Mouse (Mus musculus) cerebellum, adult 9-10 months (tissue): ENCODE measurements around the gene Gm8108.
"Not testable (repeated sequence)": the region's sequence is repeated elsewhere in the genome, so short reads cannot be mapped to it uniquely, and the experiment has no call there.

ENCODE experiments used
- DNase-seq: peaks from one replicate; pipeline ENCODE4 v3.0.0; 2022

The Gm8108 gene

DNA sequence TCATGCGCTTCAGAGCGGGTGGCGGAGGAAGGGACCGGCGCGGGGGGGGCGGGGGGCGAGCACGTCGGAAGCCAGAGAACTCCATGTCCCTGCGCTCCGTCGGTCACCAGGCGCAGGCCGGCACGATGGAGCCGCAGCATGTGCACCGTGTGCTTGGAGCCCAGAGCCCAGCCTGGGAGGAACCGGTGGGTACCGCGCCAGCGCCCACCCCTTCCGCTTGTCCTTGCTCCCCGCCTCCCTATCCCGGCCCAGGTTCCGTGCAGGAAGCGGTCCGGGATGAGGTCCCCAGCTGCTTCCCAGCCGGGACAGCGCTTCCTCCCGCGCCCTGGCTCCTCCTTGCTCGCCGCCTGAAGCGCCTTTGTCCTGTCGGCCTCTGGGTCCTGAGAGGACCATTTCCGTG lies at the start of gene Gm8108:
Gene Gm8108 (plus strand): TSS at position 101 of the 400 bp plus-strand sequence.
- DNase-seq = not testable (repeated sequence)

DNA sequence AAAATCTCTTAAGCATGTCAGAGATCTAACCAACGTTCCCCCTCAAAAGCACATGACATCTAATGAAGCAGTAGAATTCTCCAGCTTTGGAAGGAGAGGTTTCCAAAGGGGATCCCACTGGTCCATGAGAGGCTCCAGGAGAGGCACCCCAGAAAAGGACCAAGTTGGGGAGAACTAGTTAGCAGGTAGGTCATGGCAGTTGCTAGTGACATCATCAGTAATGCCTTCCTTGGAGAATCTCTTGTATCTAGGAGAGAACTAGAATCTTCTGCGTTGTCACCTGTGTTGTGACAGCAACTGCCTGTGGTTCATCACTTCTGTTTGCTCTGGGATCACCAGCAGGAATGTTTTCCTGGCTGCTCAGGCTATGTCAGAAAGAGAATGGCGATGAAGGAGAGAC lies 26.5 kb upstream of the Gm8108 start, which contains the start of gene Gm3115:
Gene Gm3115 (plus strand): TSS at position 301 of the 400 bp plus-strand sequence.
- DNase-seq = not testable (repeated sequence)

DNA sequence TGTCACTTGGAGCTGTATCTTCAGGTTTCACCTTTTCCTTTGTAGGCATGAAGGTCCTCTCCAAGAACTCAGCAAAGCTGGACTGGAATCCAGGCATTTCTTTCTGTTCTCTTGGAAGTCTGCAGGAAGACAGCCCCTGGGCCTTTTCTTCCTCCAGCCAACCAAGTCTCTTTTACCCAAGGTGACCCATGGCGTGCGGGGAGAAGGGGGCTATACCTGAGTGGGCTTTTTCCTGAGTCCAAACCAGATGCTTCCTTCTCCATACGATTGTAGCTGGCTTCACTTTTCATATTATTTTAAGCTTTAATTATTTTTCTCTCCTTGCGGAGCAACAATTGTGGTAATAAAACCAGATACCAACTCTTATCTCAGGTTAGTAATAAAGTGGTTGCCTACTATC lies 31.3 kb downstream of the Gm8108 start:
- not testable (repeated sequence) for DNase-seq

DNA sequence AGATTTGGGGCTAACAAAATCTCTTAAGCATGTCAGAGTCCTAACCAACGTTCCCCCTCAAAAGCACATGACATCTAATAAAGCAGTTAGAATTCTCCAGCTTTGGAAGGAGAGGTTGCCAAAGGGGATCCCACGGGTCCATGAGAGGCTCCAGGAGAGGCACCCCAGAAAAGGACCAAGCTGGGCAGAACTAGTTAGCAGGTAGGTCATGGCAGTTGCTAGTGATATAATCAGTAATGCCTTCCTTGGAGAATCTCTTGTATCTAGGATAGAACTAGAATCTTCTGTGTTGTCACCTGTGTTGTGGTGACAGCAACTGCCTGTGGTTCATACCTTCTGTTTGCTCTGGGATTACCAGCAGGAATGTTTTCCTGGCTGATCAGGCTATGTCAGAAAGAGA lies 54.4 kb downstream of the Gm8108 start, which contains the start of gene Gm3127:
Gene Gm3127 (plus strand): TSS at position 301 of the 400 bp plus-strand sequence.
- not testable (repeated sequence) for DNase-seq

DNA sequence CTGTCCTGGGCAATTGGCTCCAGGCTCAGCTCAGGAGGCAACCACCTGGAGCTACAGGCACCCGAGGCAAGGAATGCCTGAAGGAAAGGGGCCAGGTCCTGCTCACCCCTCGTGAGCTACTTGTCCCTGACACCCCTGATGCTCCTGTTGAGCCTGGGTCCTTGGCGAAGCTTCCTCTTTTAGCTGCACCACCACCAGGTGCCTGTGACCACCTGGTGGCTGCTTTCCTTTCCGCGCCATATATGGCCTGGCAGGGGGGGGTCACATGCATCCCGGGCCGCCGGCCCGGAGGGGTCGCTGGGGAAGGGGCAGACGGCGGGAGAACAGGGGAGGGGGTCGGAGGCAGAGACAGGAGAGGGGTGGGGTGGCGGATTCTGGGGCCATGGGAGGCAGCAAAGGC lies 71.7 kb downstream of the Gm8108 start:
- DNase-seq = not testable (repeated sequence)
